Mouse (Mus musculus): ENCODE results near the gene Atxn2. TPM values are rescaled to one million over a fixed set of nuclear protein-coding genes. Genes with fewer than 3 reads are reported as not detected.

The Atxn2 gene
- 83.7 and 89.1 TPM in 2 replicates for polyA plus RNA-seq (2015; fragmentation: Nextera tagmentation; extraction: Ambion mirVana)

DNA sequence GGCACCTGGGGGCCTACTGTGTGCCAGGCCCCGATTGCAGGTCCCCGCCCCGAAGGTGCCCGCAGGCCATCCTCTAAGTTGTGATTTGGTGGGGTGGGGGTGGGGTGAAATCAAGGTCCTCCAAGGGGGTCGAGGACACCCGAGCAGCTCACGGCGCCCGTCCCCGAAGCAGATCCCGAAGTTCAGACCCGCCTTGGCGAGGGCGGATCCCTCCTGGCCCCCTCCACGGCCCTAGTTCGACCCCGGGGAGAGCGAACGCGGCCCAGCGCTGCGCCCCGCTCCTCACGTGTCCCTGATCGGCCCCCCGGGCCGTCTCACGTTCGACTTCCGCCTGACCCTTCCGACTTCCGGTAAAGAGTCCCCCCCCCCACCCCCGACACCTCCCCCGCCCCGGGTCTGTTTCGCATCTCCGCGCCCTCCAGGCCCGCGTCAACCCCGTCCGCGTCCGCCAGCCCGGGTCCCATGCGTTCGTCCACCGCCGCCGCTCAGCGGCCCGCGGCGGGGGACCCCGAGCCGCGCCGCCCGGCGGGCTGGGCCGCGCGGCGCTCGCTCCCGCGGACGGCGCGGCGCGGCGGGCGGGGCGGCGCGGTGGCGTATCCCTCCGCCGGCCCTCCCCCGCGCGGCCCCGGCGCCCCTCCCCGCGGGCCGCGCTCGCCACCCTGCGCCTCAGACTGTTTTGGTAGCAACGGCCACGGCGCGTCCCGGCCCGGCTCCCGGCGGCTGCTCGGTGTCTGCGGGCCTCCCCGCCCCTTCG, at the start of gene Atxn2:
Gene Atxn2, plus strand, starts transcription at position 164 of the 754 bp plus-strand sequence.
- Histone ChIP-seq H3K9me3 (no peaks in the 10 kb centered on the region), H3K9ac (peak within 1 kb of the TSS; percentile 99), H3K4me1 (replicated peaks) (peaks cover 39% of the 10 kb centered on the region), H3K36me3 (no peaks in the 10 kb centered on the region), H3K27me3 (no peaks in the 10 kb centered on the region), H3K4me3 (peak within 1 kb of the TSS; percentile 99), H3K4me2 (peak within 1 kb of the TSS; percentile 84), H3K27ac (replicated peaks) (peak within 1 kb of the TSS; percentile 98)
- peak; percentile 72 for ATAC-seq (ENCODE audit: low read depth)
- whole genome bisulfite sequencing, result 1% methylated on average over 61 of the region's 103 CpGs

DNA sequence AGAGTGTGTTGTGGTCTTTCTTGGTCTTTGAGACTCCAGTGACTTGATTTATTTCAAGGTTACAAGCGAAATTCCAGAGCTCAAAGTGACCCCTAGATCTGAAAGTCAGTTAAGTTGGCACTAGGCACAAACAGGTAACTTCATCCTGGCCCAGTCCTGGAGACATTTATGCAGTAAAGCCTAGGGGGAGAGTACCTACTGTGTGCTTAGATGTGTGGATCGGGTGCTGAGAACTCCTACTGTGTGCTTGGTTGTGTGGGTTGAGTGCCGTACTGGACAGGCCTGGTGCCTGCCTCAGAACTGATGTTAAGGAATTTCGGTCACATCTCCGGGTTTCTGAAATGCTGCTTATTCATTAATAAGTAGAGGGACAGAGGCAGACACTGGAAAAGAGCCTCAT, 49.6 kb upstream of the Atxn2 start:
- Histone ChIP-seq H3K27ac (replicated peaks) (no peak overlapping the region), H3K36me3 (peaks cover 39% of the 10 kb centered on the region), H3K4me2 (peak overlapping the region; percentile 88), H3K4me1 (replicated peaks) (peaks cover 24% of the 10 kb centered on the region), H3K9ac (peak overlapping the region; percentile 90), H3K27me3 (no peaks in the 10 kb centered on the region), H3K4me3 (peak overlapping the region; percentile 86), H3K9me3 (no peaks in the 10 kb centered on the region)
- ATAC-seq (ENCODE audit: low read depth), result no peak
- WGBS, result 85% methylated on average over 5 of the region's 5 CpGs

DNA sequence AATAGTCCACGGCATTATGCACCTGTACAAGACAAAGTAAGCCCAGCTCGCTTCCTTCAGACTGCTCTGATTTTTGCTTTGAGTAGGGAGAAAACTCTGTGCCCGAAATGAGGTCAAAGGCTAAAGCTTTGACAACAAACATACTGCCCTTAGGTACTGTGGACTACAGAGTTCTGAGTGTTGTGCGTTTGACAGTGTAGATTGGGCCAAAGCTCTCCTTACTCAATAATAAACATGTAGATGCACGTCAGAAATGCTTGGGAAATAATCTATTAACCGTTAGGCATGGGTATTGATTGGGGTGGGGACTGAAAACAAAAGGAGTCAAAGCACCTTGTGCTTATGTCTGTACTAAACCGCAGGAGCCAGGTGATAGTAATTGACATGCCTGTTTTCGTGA, 47.7 kb upstream of the Atxn2 start:
- Histone ChIP-seq H3K9ac (no peak overlapping the region), H3K4me2 (no peak overlapping the region), H3K36me3 (peaks cover 57% of the 10 kb centered on the region), H3K4me1 (replicated peaks) (peaks cover 24% of the 10 kb centered on the region), H3K9me3 (no peaks in the 10 kb centered on the region), H3K4me3 (no peak overlapping the region), H3K27me3 (no peaks in the 10 kb centered on the region), H3K27ac (replicated peaks) (no peak overlapping the region)
- WGBS, result 93% methylated on average over 8 of the region's 8 CpGs
- ATAC-seq (ENCODE audit: low read depth), result no peak

- no peak for ATAC-seq (ENCODE audit: low read depth)
- H3K4me1 ChIP-seq (replicated peaks), result peaks cover 24% of the 10 kb centered on the region
- no peak overlapping the region for H3K27ac ChIP-seq (replicated peaks)
- H3K4me3 ChIP-seq, result no peak overlapping the region
- 88% methylated on average over 6 of the region's 6 CpGs for WGBS
- no peak overlapping the region for H3K4me2 ChIP-seq
- no peaks in the 10 kb centered on the region for H3K9me3 ChIP-seq
- H3K9ac ChIP-seq, result no peak overlapping the region
- peaks cover 64% of the 10 kb centered on the region for H3K36me3 ChIP-seq
- no peaks in the 10 kb centered on the region for H3K27me3 ChIP-seq
These were observed 47.1 kb upstream of the Atxn2 start for GRCm38 (mm10) chr5:121664078-121664477.

DNA sequence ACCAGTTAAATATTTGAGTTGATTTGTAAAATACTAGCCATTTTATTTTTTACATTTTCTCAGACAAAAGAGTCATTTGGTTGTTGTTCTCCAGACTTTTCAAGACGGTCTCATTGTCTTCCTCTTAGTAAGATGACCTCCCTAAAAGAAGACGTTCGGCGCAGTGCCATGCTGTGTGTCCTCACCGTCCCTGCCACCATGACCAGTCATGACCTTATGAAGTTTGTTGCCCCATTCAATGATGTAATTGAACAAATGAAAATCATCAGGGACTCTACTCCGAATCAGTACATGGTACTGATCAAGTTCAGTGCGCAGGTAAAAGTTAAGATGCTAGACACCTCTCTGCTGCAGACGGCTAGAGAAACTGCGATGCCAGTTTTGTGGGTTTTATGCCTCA, 46.2 kb upstream of the Atxn2 start:
- Histone ChIP-seq H3K4me2 (no peak overlapping the region), H3K27ac (replicated peaks) (no peak overlapping the region), H3K36me3 (peaks cover 71% of the 10 kb centered on the region), H3K9ac (no peak overlapping the region), H3K9me3 (no peaks in the 10 kb centered on the region), H3K4me3 (no peak overlapping the region), H3K4me1 (replicated peaks) (peaks cover 18% of the 10 kb centered on the region), H3K27me3 (no peaks in the 10 kb centered on the region)
- WGBS, result 94% methylated on average over 9 of the region's 9 CpGs
- no peak for ATAC-seq (ENCODE audit: low read depth)

DNA sequence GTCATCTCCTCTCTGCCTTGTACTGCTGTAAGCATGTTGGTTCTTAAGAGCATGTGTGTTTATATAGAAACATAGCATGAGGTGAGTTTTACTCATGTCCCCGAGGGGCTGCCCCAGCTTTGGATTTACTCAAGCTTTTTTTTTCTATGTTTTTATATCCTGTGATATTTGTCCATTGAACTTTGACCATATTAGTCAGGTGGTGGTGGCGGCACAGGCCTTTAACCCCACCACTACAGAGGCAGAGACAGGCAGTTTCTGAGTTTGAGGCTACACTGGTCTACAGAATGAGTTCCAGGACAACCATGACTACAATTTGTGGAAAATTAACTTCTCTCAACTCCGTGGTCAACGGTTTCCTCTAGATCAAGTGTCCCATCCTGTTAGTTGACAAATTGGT, 44.1 kb upstream of the Atxn2 start:
- peaks cover 87% of the 10 kb centered on the region for H3K36me3 ChIP-seq
- 95% methylated on average over 4 of the region's 4 CpGs for WGBS

DNA sequence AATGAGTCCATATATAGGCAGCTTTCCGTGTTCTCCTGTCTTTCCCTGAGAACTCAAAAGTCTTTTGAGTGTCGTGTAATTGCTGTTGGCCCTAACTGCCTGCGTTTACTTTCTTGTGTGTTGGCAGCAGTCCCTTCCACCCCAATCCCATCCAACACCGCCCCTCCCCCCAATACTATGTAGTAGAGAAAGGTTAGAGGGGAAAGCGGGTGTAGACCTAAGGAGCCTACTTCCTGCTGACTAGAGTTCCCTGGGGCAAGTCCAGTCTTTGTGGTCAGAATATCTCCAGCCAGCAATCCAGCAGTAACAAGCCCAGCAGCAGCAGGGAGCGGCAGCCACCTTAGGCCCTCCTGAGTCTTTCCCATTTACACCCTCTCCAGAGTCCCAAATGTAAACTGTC, 42.7 kb upstream of the Atxn2 start:
- WGBS, result 85% methylated on average over 6 of the region's 6 CpGs
- Histone ChIP-seq H3K27me3 (no peaks in the 10 kb centered on the region), H3K4me2 (no peak overlapping the region), H3K27ac (replicated peaks) (no peak overlapping the region), H3K9ac (no peak overlapping the region), H3K4me1 (replicated peaks) (no peaks in the 10 kb centered on the region), H3K9me3 (no peaks in the 10 kb centered on the region), H3K4me3 (no peak overlapping the region), H3K36me3 (peaks cover 90% of the 10 kb centered on the region)
- ATAC-seq (ENCODE audit: low read depth), result no peak

More for the DNA sequence above, 44.1 kb upstream of the Atxn2 start:
- Histone ChIP-seq H3K4me3 (no peak overlapping the region), H3K4me2 (no peak overlapping the region), H3K27ac (replicated peaks) (no peak overlapping the region), H3K9me3 (no peaks in the 10 kb centered on the region), H3K9ac (no peak overlapping the region), H3K4me1 (replicated peaks) (peaks cover 6% of the 10 kb centered on the region), H3K27me3 (no peaks in the 10 kb centered on the region)
- no peak for ATAC-seq (ENCODE audit: low read depth)

DNA sequence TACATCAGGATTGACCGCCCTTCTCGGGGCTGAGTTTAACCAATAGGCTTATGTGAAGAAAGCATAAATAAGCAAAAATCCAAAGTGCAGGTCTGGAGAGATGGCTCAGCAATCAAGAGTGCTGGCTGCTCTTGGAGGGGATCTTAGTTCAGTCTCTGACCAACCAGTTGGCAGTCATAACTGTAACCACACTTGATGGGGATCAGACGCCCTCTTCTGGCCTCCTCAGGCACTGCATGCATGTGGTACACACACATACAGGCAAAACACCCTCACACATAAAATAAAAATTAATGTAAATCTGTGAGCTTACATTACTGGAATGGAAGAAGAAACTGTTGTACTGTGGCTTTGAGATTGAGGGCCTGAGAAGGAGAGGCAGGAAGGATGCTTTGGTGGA, 40.7 kb upstream of the Atxn2 start:
- Histone ChIP-seq H3K9ac (no peak overlapping the region), H3K27ac (replicated peaks) (no peak overlapping the region), H3K9me3 (no peaks in the 10 kb centered on the region), H3K4me2 (no peak overlapping the region), H3K4me3 (no peak overlapping the region), H3K36me3 (peaks cover 90% of the 10 kb centered on the region), H3K27me3 (no peaks in the 10 kb centered on the region), H3K4me1 (replicated peaks) (no peaks in the 10 kb centered on the region)
- ATAC-seq (ENCODE audit: low read depth), result no peak
- WGBS, result 80% methylated on average over 3 of the region's 3 CpGs

- ATAC-seq (ENCODE audit: low read depth), result no peak
- H3K9ac ChIP-seq, result no peak overlapping the region
- no peak overlapping the region for H3K27ac ChIP-seq (replicated peaks)
- no peak overlapping the region for H3K4me3 ChIP-seq
- 91% methylated on average over 2 of the region's 2 CpGs for WGBS
- H3K36me3 ChIP-seq, result peaks cover 97% of the 10 kb centered on the region
- H3K27me3 ChIP-seq, result no peaks in the 10 kb centered on the region
- H3K4me1 ChIP-seq (replicated peaks), result no peaks in the 10 kb centered on the region
- no peaks in the 10 kb centered on the region for H3K9me3 ChIP-seq
- no peak overlapping the region for H3K4me2 ChIP-seq
These were observed 28.9 kb upstream of the Atxn2 start for GRCm38 (mm10) chr5:121682250-121682649.

GRCm38 (mm10) chr5:121685495-121685894, 25.6 kb upstream of the Atxn2 start:
- Histone ChIP-seq H3K9me3 (no peaks in the 10 kb centered on the region), H3K9ac (no peak overlapping the region), H3K4me3 (no peak overlapping the region), H3K27ac (replicated peaks) (no peak overlapping the region), H3K4me1 (replicated peaks) (no peaks in the 10 kb centered on the region), H3K27me3 (no peaks in the 10 kb centered on the region), H3K36me3 (peaks cover 77% of the 10 kb centered on the region), H3K4me2 (no peak overlapping the region)
- WGBS, result 91% methylated on average over 6 of the region's 6 CpGs
- ATAC-seq (ENCODE audit: low read depth), result no peak

GRCm38 (mm10) chr5:121686113-121686898, 24.8 kb upstream of the Atxn2 start:
- WGBS, result 80% methylated on average over 15 of the region's 15 CpGs
- no peak overlapping the region for H3K9ac ChIP-seq
- H3K4me2 ChIP-seq, result no peak overlapping the region
- no peaks in the 10 kb centered on the region for H3K9me3 ChIP-seq
- no peaks in the 10 kb centered on the region for H3K27me3 ChIP-seq
- no peak for ATAC-seq (ENCODE audit: low read depth)
- peaks cover 69% of the 10 kb centered on the region for H3K36me3 ChIP-seq
- H3K4me1 ChIP-seq (replicated peaks), result no peaks in the 10 kb centered on the region
- no peak overlapping the region for H3K4me3 ChIP-seq
- H3K27ac ChIP-seq (replicated peaks), result no peak overlapping the region

- Histone ChIP-seq H3K27me3 (no peaks in the 10 kb centered on the region), H3K9me3 (no peaks in the 10 kb centered on the region), H3K4me2 (no peak overlapping the region), H3K9ac (no peak overlapping the region), H3K36me3 (peaks cover 28% of the 10 kb centered on the region), H3K4me3 (no peak overlapping the region), H3K27ac (replicated peaks) (no peak overlapping the region), H3K4me1 (replicated peaks) (no peaks in the 10 kb centered on the region)
- 85% methylated on average over 7 of the region's 7 CpGs for WGBS
- ATAC-seq (ENCODE audit: low read depth), result no peak
These were observed 20.5 kb upstream of the Atxn2 start for GRCm38 (mm10) chr5:121690482-121691211.

Data from neural tube, embryonic 13.5 days (tissue).